Mouse (Mus musculus) cortical plate, adult 2 months (tissue): ENCODE measurements at regions not wholly inside any gene's neighbourhood (a gene's known extent, or its start where the extent isn't known, plus 50 kb on each side); places are given as distances from the start of the nearest gene placed in this dataset.

Experiments
- CTCF ChIP-seq: fragments of 200-500 bp; IDR thresholded peaks from 2 replicates; pipeline ENCODE4 v1.5.1; 2011; ENCODE audit warnings: mild to moderate bottlenecking, control low read depth, low read length; ENCODE audit not compliant: insufficient read depth; ENCODE audit errors: extremely low read depth
- POLR2A ChIP-seq: fragments of 200-500 bp; IDR thresholded peaks from 2 replicates; pipeline ENCODE4 v1.6.1; 2011; ENCODE audit warnings: mild to moderate bottlenecking, low read length, control low read depth; ENCODE audit not compliant: insufficient read depth; ENCODE audit errors: extremely low read depth

GRCm38 (mm10) chr4:153311574-153311973 is 171.0 kb downstream of the Ajap1 start:
- no peak for TF ChIP-seq CTCF
- TF ChIP-seq POLR2A = no peak
